Mouse (Mus musculus) cortical plate, adult 2 months (tissue): ENCODE results near the gene Hs6st1.

Experiments used
- CTCF ChIP-seq: fragments of 200-500 bp; IDR thresholded peaks from 2 replicates; pipeline ENCODE4 v1.5.1; 2011; ENCODE audit warnings: mild to moderate bottlenecking, control low read depth, low read length; ENCODE audit not compliant: insufficient read depth; ENCODE audit errors: extremely low read depth
- POLR2A ChIP-seq: fragments of 200-500 bp; IDR thresholded peaks from 2 replicates; pipeline ENCODE4 v1.6.1; 2011; ENCODE audit warnings: mild to moderate bottlenecking, low read length, control low read depth; ENCODE audit not compliant: insufficient read depth; ENCODE audit errors: extremely low read depth

- TF ChIP-seq POLR2A (no peak), CTCF (no peak)
These were observed 49.0 kb upstream of the Hs6st1 start for GRCm38 (mm10) chr1:36019161-36019560.
